15 mouse cellular contexts compared by ENCODE assay signal in the genomic region with DNA sequence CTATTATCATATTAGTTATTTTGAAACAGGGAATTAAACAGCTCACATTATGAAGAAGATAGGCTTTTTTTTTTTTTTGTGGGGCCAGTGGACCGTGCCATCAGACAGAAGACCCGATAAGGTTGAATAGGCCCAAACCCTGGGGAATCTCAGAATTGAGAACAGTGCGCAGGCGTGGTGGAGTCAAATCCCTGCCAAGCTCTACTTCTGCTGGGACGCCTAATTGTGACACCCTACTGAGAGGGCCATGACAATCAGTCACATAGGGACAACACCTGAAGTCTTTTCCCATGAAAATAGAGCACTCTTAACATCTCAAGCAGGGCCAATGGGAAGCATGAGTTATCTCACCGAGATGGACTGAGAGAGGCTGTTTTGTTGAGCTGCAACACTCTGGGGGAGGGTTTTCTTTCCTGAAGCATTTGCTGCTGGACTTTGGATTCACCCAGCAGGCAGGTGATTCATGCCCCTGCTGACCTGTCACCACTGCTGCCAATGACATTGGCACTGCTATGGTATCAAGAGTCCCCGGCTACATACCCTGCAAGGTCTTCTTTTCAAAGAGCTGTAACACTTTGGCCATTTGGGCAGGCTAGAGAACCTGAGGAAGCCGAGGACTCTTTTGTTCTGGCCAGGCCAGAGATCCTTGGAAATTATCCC. TPM values are rescaled to one million over a fixed set of nuclear protein-coding genes. Genes with fewer than 3 reads are reported as not detected.
"Had no signal": no experiment of that assay in that cellular context is flagged by ENCODE, and none has a peak within 500 bp of the region (broad histone marks: within the 10 kb centered on the region; RNA-seq: fewer than 3 reads in every experiment).

No protein-coding gene starts in this region.

- H3K4me2 ChIP-seq: limb, embryonic 13.5 days; liver, embryonic 11.5 days; liver, embryonic 15.5 days; lung, embryonic 14.5 days; midbrain, embryonic 13.5 days; neural tube, embryonic 15.5 days had no signal

- H3K4me3 ChIP-seq: limb, embryonic 13.5 days; liver, embryonic 15.5 days; midbrain, embryonic 13.5 days; myocyte; neural tube, embryonic 15.5 days had no signal

- H3K9me3 ChIP-seq: limb, embryonic 13.5 days; liver, embryonic 15.5 days; midbrain, embryonic 13.5 days; neural tube, embryonic 15.5 days had no signal

- DNase-seq: left cerebral cortex, postnatal 4 days; lung, embryonic 14.5 days; lung, postnatal 10 days; thymus, adult 18-20 months; thymus, postnatal 36 days had no signal

- H3K9ac ChIP-seq: limb, embryonic 13.5 days; liver, embryonic 15.5 days; lung, embryonic 14.5 days; midbrain, embryonic 13.5 days; neural tube, embryonic 15.5 days had no signal

- H3K27ac ChIP-seq: limb, embryonic 13.5 days; liver, embryonic 15.5 days; macrophage; midbrain, embryonic 13.5 days; neural tube, embryonic 15.5 days had no signal

- H3K36me3 ChIP-seq: limb, embryonic 13.5 days; liver, embryonic 15.5 days; midbrain, embryonic 13.5 days; neural tube, embryonic 15.5 days had no signal

- H3K27me3 ChIP-seq: limb, embryonic 13.5 days; liver, embryonic 15.5 days; midbrain, embryonic 13.5 days; neural tube, embryonic 15.5 days had no signal

- ATAC-seq: hindbrain, embryonic 16.5 days; inflammation-experienced regulatory T-cells, adult 6 months; midbrain, embryonic 13.5 days had no signal

RNA-seq across cellular contexts. Expression of gene 2610528A11Rik, which starts 25.4 kb away (rescaled TPM):
- polyA plus RNA-seq: inflammation-experienced regulatory T-cells, adult 6 months; midbrain, embryonic 13.5 days; neural tube, embryonic 11.5 days had no signal

RNA-seq across cellular contexts. Expression of gene Cdhr1, which starts 41.0 kb away (rescaled TPM):
- polyA plus RNA-seq: liver, embryonic 15.5 days; lung, embryonic 14.5 days; macrophage had no signal
